Mouse (Mus musculus): ENCODE measurements around the gene 1700010B08Rik. TPM values are rescaled to one million over a fixed set of nuclear protein-coding genes. Genes with fewer than 3 reads are reported as not detected.
"Not testable (repeated sequence)": the region's sequence is repeated elsewhere in the genome, so short reads cannot be mapped to it uniquely, and the experiment has no call there.

1700010B08Rik gene
- polyA plus RNA-seq (2014; fragmentation: Nextera tagmentation; extraction: Ambion mirVana) = not detected in 2 replicates

DNA sequence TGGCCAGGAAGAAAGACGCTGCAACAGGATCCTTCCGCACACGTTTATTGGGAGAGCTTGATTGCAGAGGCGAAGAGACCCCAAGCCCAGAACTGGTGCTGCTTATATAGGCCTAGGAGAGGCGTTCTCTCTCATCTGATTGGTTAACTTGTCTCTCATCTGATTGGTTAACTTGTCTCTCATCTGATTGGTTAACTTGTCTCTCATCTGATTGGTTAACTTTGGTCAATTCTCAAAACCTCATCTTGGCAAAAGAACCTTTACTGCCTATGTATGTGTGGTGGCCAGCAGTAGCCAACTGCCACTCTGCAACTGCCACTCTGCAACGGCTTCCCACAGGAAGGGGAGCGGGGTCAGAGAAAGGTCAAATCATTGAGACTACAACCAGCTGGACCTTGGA is at the start of gene 1700010B08Rik:
Gene 1700010B08Rik, plus strand, starts transcription at position 301 of the 400 bp plus-strand sequence.
- ATAC-seq (replicated peaks; ENCODE audit: insufficient number of reproducible peaks, low FRiP score, low TSS enrichment); H3K4me2 ChIP-seq; H3K27ac ChIP-seq (ENCODE audit: low read depth, low read length); H3K9ac ChIP-seq (ENCODE audit: low read depth, low read length); H3K9me3 ChIP-seq (replicated peaks; ENCODE audit: control insufficient read depth, low read length); H3K4me3 ChIP-seq (ENCODE audit: low read depth, low read length); H3K4me1 ChIP-seq (ENCODE audit: control insufficient read depth, insufficient read depth, low read length); H3K27me3 ChIP-seq (ENCODE audit: control insufficient read depth, insufficient read depth, low read length); H3K36me3 ChIP-seq (ENCODE audit: control insufficient read depth, insufficient read depth, low read length): not testable (repeated sequence)
- WGBS (ENCODE audit: insufficient replicate concordance) = 86% methylated on average over 6 of the region's 7 CpGs

DNA sequence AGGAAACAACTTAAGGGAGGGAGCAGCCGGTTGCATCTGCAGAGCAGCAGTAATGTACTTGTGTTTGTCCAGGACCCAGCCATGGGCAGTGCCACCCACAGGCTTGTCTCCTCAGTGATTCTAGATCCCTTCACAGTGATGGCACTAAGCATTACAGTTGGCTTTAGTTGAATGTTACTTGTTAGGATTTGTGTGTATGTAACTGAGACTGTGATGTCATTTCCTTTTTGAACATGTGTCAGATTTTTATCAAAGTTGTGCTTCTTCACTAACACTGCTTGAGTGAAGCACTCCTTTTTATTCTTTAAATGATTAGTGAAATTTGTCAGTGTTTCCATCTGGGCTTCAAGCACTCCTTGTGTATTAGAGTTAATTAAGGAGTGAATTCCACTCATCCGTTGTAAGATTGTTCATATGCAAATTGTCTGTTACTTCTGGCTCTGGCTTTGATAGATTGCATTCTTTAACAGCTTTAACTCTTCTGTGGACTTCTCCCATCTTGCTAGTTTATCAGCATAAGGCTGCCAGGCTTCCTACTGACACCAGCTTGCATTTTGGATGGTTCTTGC is 46.8 kb upstream of the 1700010B08Rik start:
- no peak overlapping the region for H3K4me3 ChIP-seq (ENCODE audit: low read depth, low read length)
- H3K27ac ChIP-seq (ENCODE audit: low read depth, low read length) = no peak overlapping the region
- peaks cover 30% of the 10 kb centered on the region for H3K4me1 ChIP-seq (ENCODE audit: control insufficient read depth, insufficient read depth, low read length)
- ATAC-seq (replicated peaks; ENCODE audit: insufficient number of reproducible peaks, low FRiP score, low TSS enrichment) = no peak
- H3K36me3 ChIP-seq (ENCODE audit: control insufficient read depth, insufficient read depth, low read length) = no peaks in the 10 kb centered on the region; the same call in 1 of the 2 replicates
- no peak overlapping the region for H3K4me2 ChIP-seq
- 81% methylated on average over 2 of the region's 2 CpGs for WGBS (ENCODE audit: insufficient replicate concordance)
- no peak overlapping the region for H3K9ac ChIP-seq (ENCODE audit: low read depth, low read length)
- H3K27me3 ChIP-seq (ENCODE audit: control insufficient read depth, insufficient read depth, low read length) = no peaks in the 10 kb centered on the region
- H3K9me3 ChIP-seq (replicated peaks; ENCODE audit: control insufficient read depth, low read length) = no peaks in the 10 kb centered on the region

DNA sequence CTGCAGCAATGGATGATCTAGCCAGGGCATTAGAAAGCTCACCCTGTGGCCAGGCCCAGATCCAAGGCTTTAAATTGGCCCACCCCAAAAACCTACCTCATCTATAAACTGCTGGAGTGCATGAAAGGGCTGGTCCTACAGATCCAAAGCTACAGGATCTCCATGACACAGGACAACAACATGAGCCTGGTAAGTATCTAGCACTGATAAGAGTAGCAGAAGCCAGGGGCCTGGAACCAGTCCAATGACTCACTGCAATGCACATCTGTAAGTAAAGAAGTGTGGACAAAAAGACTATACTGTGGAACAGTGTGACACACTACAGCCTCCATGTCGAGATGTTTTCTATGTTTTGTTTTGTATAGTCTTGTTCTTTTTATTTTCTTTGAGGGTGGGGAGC is 45.7 kb upstream of the 1700010B08Rik start:
- H3K4me3 ChIP-seq (ENCODE audit: low read depth, low read length) = no peak overlapping the region
- H3K4me2 ChIP-seq = no peak overlapping the region
- H3K27ac ChIP-seq (ENCODE audit: low read depth, low read length) = no peak overlapping the region; the same call in 1 of the 2 replicates
- peak; percentile 67; the same call in 1 of the 2 replicates for ATAC-seq (replicated peaks; ENCODE audit: insufficient number of reproducible peaks, low FRiP score, low TSS enrichment)
- peaks cover 30% of the 10 kb centered on the region for H3K4me1 ChIP-seq (ENCODE audit: control insufficient read depth, insufficient read depth, low read length)
- no peak overlapping the region for H3K9ac ChIP-seq (ENCODE audit: low read depth, low read length)
- 34% methylated on average over 1 of the region's 1 CpGs for WGBS (ENCODE audit: insufficient replicate concordance)
- no peaks in the 10 kb centered on the region for H3K9me3 ChIP-seq (replicated peaks; ENCODE audit: control insufficient read depth, low read length)
- H3K36me3 ChIP-seq (ENCODE audit: control insufficient read depth, insufficient read depth, low read length) = no peaks in the 10 kb centered on the region; the same call in 1 of the 2 replicates
- H3K27me3 ChIP-seq (ENCODE audit: control insufficient read depth, insufficient read depth, low read length) = no peaks in the 10 kb centered on the region

DNA sequence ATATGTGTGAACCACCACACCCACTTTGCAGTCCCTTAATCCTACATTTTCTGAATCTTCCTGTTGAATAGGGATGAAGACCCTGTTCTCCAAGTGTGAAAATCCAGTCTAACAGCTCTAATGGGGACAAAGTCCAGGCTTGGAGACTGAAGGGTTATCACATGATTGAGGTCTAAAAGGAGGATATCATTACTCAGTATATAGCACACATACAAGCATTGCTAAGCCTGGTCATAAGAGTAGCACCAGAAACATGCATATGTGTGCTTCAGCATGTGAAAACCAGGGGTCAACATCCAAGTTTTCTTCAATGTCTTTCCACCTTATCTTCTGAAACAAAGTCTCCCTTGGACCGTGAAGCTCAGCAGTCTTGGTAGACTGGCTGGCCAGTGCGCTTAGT is 40.6 kb upstream of the 1700010B08Rik start:
- 92% methylated on average over 2 of the region's 2 CpGs for WGBS (ENCODE audit: insufficient replicate concordance)
- no peak overlapping the region for H3K4me2 ChIP-seq
- H3K36me3 ChIP-seq (ENCODE audit: control insufficient read depth, insufficient read depth, low read length) = no peaks in the 10 kb centered on the region; the same call in 1 of the 2 replicates
- no peak for ATAC-seq (replicated peaks; ENCODE audit: insufficient number of reproducible peaks, low FRiP score, low TSS enrichment)
- peaks cover 18% of the 10 kb centered on the region for H3K4me1 ChIP-seq (ENCODE audit: control insufficient read depth, insufficient read depth, low read length)
- no peak overlapping the region for H3K27ac ChIP-seq (ENCODE audit: low read depth, low read length)
- no peak overlapping the region for H3K9ac ChIP-seq (ENCODE audit: low read depth, low read length)
- H3K27me3 ChIP-seq (ENCODE audit: control insufficient read depth, insufficient read depth, low read length) = no peaks in the 10 kb centered on the region
- no peak overlapping the region for H3K4me3 ChIP-seq (ENCODE audit: low read depth, low read length)
- no peaks in the 10 kb centered on the region for H3K9me3 ChIP-seq (replicated peaks; ENCODE audit: control insufficient read depth, low read length)

DNA sequence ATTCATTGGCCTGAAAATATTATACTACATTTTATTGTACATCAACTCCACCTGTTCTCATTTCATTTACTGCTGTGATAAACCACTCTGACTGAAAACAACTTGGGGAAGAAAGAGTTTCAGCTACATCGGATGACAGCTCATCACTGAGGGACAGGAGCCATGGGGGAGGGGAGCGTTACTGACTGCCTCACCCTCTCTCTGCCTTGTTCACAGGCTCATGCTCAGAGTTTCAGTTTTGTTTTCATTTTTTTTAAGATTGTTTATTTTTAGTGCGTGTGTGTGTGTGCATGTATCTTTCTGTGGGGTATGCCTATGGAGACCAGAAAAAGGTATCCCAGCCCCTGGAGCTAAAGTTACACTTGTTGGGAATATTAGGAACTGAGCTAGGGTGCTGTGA is 40.0 kb upstream of the 1700010B08Rik start:
- Histone ChIP-seq H3K4me1 (ENCODE audit: control insufficient read depth, insufficient read depth, low read length) (peaks cover 16% of the 10 kb centered on the region), H3K4me3 (ENCODE audit: low read depth, low read length) (no peak overlapping the region), H3K27ac (ENCODE audit: low read depth, low read length) (no peak overlapping the region), H3K36me3 (ENCODE audit: control insufficient read depth, insufficient read depth, low read length) (no peaks in the 10 kb centered on the region; the same call in 1 of the 2 replicates), H3K9ac (ENCODE audit: low read depth, low read length) (no peak overlapping the region), H3K4me2 (no peak overlapping the region), H3K27me3 (ENCODE audit: control insufficient read depth, insufficient read depth, low read length) (no peaks in the 10 kb centered on the region), H3K9me3 (replicated peaks; ENCODE audit: control insufficient read depth, low read length) (no peaks in the 10 kb centered on the region)
- 53% methylated on average over 3 of the region's 3 CpGs for WGBS (ENCODE audit: insufficient replicate concordance)
- ATAC-seq (replicated peaks; ENCODE audit: insufficient number of reproducible peaks, low FRiP score, low TSS enrichment) = no peak

DNA sequence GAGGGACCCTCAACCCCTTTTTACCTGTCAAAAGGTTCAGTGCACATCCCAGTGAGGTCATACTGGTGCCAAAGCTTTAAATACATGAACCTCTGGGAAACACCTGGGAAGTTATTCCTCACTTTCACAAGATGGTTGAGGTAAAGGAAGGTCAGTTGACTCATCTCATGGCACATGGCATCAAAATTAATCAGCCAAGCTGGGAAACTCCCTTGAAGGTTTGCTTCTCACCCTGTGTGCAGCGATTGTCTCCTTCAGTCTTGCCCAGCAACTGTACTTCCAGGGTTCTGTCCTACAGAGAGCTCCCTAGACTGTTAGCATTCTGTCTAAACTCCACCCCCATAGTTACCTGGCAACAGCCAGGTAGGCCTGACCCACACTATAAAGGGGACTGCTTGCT is 39.1 kb upstream of the 1700010B08Rik start:
- Histone ChIP-seq H3K27me3 (ENCODE audit: control insufficient read depth, insufficient read depth, low read length) (no peaks in the 10 kb centered on the region), H3K27ac (ENCODE audit: low read depth, low read length) (no peak overlapping the region), H3K4me1 (ENCODE audit: control insufficient read depth, insufficient read depth, low read length) (peaks cover 14% of the 10 kb centered on the region), H3K4me3 (ENCODE audit: low read depth, low read length) (no peak overlapping the region), H3K4me2 (no peak overlapping the region), H3K9me3 (replicated peaks; ENCODE audit: control insufficient read depth, low read length) (no peaks in the 10 kb centered on the region), H3K9ac (ENCODE audit: low read depth, low read length) (no peak overlapping the region), H3K36me3 (ENCODE audit: control insufficient read depth, insufficient read depth, low read length) (no peaks in the 10 kb centered on the region; the same call in 1 of the 2 replicates)
- no peak for ATAC-seq (replicated peaks; ENCODE audit: insufficient number of reproducible peaks, low FRiP score, low TSS enrichment)
- WGBS (ENCODE audit: insufficient replicate concordance) = 67% methylated on average over 1 of the region's 1 CpGs

DNA sequence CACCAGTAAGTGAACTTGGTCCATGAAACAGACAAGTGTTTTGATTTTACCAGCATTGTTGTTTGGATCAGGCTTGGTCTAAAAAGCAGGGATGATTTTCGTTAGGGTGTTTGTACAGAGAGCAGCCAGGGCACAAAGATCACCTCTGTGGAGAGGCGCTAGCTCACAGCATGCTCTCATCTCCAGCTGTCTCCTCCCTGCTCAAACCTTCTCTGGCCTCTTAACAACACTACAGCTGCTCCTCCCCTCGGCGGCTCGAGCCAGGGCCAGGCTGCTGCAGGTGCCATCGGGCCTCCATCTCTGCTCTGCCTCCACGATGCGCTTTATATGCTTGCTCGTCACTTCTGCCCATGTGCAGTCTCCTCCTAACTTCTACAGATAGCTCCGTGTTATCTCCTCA is 36.4 kb upstream of the 1700010B08Rik start:
- no peaks in the 10 kb centered on the region for H3K36me3 ChIP-seq (ENCODE audit: control insufficient read depth, insufficient read depth, low read length)
- H3K4me1 ChIP-seq (ENCODE audit: control insufficient read depth, insufficient read depth, low read length) = peaks cover 14% of the 10 kb centered on the region
- no peak overlapping the region for H3K9ac ChIP-seq (ENCODE audit: low read depth, low read length)
- no peak overlapping the region for H3K4me2 ChIP-seq
- H3K27me3 ChIP-seq (ENCODE audit: control insufficient read depth, insufficient read depth, low read length) = no peaks in the 10 kb centered on the region
- no peak for ATAC-seq (replicated peaks; ENCODE audit: insufficient number of reproducible peaks, low FRiP score, low TSS enrichment)
- H3K4me3 ChIP-seq (ENCODE audit: low read depth, low read length) = no peak overlapping the region
- WGBS (ENCODE audit: insufficient replicate concordance) = 65% methylated on average over 10 of the region's 10 CpGs
- no peak overlapping the region for H3K27ac ChIP-seq (ENCODE audit: low read depth, low read length)
- H3K9me3 ChIP-seq (replicated peaks; ENCODE audit: control insufficient read depth, low read length) = no peaks in the 10 kb centered on the region

DNA sequence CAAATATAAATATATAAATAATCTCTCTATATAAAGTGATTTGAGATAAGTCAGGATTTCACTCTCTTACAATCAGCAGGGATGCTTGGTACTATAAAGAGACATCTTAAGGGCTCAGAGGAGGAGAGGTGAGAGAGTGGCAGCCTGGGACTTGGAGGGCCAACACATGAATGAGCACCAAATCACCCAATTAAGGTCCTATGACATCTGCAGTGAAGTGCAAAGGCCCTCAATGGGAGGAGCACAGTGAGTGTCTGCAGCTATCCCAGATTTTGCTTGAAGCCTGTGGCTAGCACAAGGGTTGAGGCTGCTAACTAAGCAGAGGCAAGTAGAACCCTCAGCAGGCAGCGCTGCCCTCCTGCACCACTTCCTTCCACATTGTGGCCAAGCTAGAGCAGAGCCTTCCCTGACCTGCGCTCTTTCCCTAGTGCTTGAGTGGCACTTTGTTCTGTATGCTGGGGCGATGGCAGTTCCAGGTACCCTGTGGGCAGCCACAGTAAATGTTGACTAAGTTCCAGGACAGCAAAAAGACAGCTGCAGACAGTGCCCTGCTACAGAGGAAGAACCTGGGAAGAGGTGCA is 33.3 kb upstream of the 1700010B08Rik start:
- Histone ChIP-seq H3K4me1 (ENCODE audit: control insufficient read depth, insufficient read depth, low read length) (peaks cover 16% of the 10 kb centered on the region), H3K4me3 (ENCODE audit: low read depth, low read length) (no peak overlapping the region), H3K27me3 (ENCODE audit: control insufficient read depth, insufficient read depth, low read length) (no peaks in the 10 kb centered on the region), H3K27ac (ENCODE audit: low read depth, low read length) (no peak overlapping the region), H3K9me3 (replicated peaks; ENCODE audit: control insufficient read depth, low read length) (no peaks in the 10 kb centered on the region), H3K4me2 (no peak overlapping the region), H3K9ac (ENCODE audit: low read depth, low read length) (no peak overlapping the region), H3K36me3 (ENCODE audit: control insufficient read depth, insufficient read depth, low read length) (0 out of 2 replicates have a peak, but pooled peaks cover 4% of the 10 kb centered on the region)
- ATAC-seq (replicated peaks; ENCODE audit: insufficient number of reproducible peaks, low FRiP score, low TSS enrichment) = no peak
- WGBS (ENCODE audit: insufficient replicate concordance) = 93% methylated on average over 3 of the region's 3 CpGs

DNA sequence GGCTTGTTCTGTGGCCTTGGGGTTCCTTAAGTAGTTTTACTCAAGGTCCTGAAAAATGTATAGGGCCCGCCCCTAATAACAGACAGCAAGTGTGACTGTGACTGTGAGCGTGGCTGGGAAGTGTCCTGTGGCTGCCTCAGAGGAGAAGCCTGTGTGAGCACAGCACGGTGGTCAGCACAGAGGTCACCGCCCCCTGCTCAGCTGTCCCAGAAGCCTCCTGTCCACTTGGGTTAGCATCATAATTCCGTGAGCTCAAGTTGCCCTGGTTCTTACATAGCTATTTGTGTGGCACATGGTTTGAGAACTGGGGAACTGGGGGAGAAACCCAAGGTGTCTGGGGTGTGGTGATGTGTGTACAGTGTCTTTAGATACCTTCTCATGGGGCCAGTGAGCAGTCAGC is 31.9 kb upstream of the 1700010B08Rik start:
- H3K4me1 ChIP-seq (ENCODE audit: control insufficient read depth, insufficient read depth, low read length) = peaks cover 13% of the 10 kb centered on the region
- H3K27me3 ChIP-seq (ENCODE audit: control insufficient read depth, insufficient read depth, low read length) = no peaks in the 10 kb centered on the region
- 0 out of 2 replicates have a peak, but pooled peaks cover 4% of the 10 kb centered on the region for H3K36me3 ChIP-seq (ENCODE audit: control insufficient read depth, insufficient read depth, low read length)
- H3K9ac ChIP-seq (ENCODE audit: low read depth, low read length) = no peak overlapping the region
- no peak overlapping the region for H3K27ac ChIP-seq (ENCODE audit: low read depth, low read length)
- H3K4me2 ChIP-seq = no peak overlapping the region
- WGBS (ENCODE audit: insufficient replicate concordance) = 88% methylated on average over 5 of the region's 5 CpGs
- H3K4me3 ChIP-seq (ENCODE audit: low read depth, low read length) = no peak overlapping the region
- no peaks in the 10 kb centered on the region for H3K9me3 ChIP-seq (replicated peaks; ENCODE audit: control insufficient read depth, low read length)
- ATAC-seq (replicated peaks; ENCODE audit: insufficient number of reproducible peaks, low FRiP score, low TSS enrichment) = no peak
